Mouse (Mus musculus) midbrain, embryonic 14.5 days (tissue): ENCODE measurements around the gene Cyfip1. TPM values are rescaled to one million over a fixed set of nuclear protein-coding genes. Genes with fewer than 3 reads are reported as not detected.

Experiments used
- ATAC-seq: fragments of 200-750 bp; cut with Nextera tagmentation; 2 replicates; pipeline ENCODE4 v1.8.0; 2017; ENCODE audit warnings: moderate number of reproducible peaks, moderate library complexity; ENCODE audit not compliant: low FRiP score, low TSS enrichment
- DNase-seq: peaks from one replicate; pipeline ENCODE4 v3.0.0-alpha.2; 2015
- H3K27ac ChIP-seq: fragments of 300-500 bp; sonication (generic); replicated peaks from 2 replicates; pipeline ENCODE4 v1.5.1; 2014; ENCODE audit warnings: mild to moderate bottlenecking, low read depth, low read length, moderate library complexity
- H3K27me3 ChIP-seq: fragments of 300-500 bp; sonication (generic); 2 replicates; pipeline ENCODE4 v1.6.1; 2014; ENCODE audit warnings: low read length, control low read depth, mixed read lengths; ENCODE audit not compliant: control insufficient read depth, insufficient read depth
- H3K36me3 ChIP-seq: fragments of 300-500 bp; sonication (generic); 2 replicates; pipeline ENCODE4 v1.6.1; 2014; ENCODE audit warnings: low read length, control low read depth; ENCODE audit not compliant: control insufficient read depth, insufficient read depth
- H3K4me1 ChIP-seq: fragments of 300-500 bp; sonication (generic); 2 replicates; pipeline ENCODE4 v1.6.1; 2014; ENCODE audit warnings: mild to moderate bottlenecking, antibody characterized with exemption, low read length, control low read depth; ENCODE audit not compliant: control insufficient read depth, insufficient read depth
- H3K4me2 ChIP-seq: fragments of 300-500 bp; sonication (generic); 2 replicates; pipeline ENCODE4 v1.6.1; 2014; ENCODE audit warnings: mild to moderate bottlenecking, low read length, moderate library complexity
- H3K4me3 ChIP-seq: fragments of 300-500 bp; sonication (generic); replicated peaks from 2 replicates; pipeline ENCODE4 v1.5.1; 2014; ENCODE audit warnings: low read depth, low read length
- H3K9ac ChIP-seq: fragments of 300-500 bp; sonication (generic); replicated peaks from 2 replicates; pipeline ENCODE4 v1.6.1; 2014; ENCODE audit warnings: mild to moderate bottlenecking, low read length, moderate library complexity
- H3K9me3 ChIP-seq: fragments of 300-500 bp; sonication (generic); 2 replicates; pipeline ENCODE4 v1.6.1; 2016; ENCODE audit warnings: low read length, control low read depth, mixed read lengths; ENCODE audit not compliant: control insufficient read depth
- WGBS: fragments of 180-500 bp; shearing (Covaris S2); extraction: QIAGEN DNeasy Blood & Tissue Kit; methylation state at CpG from one replicate; pipeline ENCODE4 v1.1.7; 2014; 5-methylcytosine and 5-hydroxymethylcytosine counted together
- polyA plus RNA-seq: library from polyadenylated mRNA; unstranded; fragments of >200 nt; fragmentation: Nextera tagmentation; extraction: Ambion mirVana; gene quantifications from 2 replicates; pipeline ENCODE4 v1.2.1, GENCODE M21; 2014

Gene Cyfip1
- polyA plus RNA-seq, 1 experiment from 2014 or later: 55.1 TPM

DNA sequence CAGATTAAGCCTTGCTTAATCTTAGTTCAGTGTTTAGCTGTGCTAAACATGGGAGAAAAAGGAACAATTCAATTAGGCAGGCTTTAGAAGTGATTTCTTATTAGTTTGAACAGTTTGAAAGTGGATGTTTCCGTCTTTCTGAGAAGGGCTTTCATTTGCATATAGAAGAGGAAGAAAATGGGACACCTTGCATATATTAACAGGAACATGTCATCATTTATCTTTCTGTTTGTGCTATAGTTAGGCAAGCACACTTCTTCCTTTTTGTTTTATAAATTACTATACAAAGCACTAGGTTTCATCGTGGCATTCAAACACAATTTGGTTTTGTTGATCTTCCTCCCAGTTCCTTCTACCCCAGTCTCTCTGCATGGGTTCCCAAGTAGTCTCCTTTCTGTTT is 16.2 kb downstream of the Cyfip1 start:
- no peak overlapping the region for H3K27ac ChIP-seq
- WGBS: 81% methylated on average over 2 of the region's 2 CpGs
- H3K36me3 ChIP-seq: no peaks in the 10 kb centered on the region
- H3K27me3 ChIP-seq: no peaks in the 10 kb centered on the region
- no peak for ATAC-seq
- no peaks in the 10 kb centered on the region for H3K9me3 ChIP-seq
- H3K4me1 ChIP-seq: no peaks in the 10 kb centered on the region
- DNase-seq: no peak
- no peak overlapping the region for H3K4me2 ChIP-seq
- no peak overlapping the region for H3K4me3 ChIP-seq
- no peak overlapping the region for H3K9ac ChIP-seq

DNA sequence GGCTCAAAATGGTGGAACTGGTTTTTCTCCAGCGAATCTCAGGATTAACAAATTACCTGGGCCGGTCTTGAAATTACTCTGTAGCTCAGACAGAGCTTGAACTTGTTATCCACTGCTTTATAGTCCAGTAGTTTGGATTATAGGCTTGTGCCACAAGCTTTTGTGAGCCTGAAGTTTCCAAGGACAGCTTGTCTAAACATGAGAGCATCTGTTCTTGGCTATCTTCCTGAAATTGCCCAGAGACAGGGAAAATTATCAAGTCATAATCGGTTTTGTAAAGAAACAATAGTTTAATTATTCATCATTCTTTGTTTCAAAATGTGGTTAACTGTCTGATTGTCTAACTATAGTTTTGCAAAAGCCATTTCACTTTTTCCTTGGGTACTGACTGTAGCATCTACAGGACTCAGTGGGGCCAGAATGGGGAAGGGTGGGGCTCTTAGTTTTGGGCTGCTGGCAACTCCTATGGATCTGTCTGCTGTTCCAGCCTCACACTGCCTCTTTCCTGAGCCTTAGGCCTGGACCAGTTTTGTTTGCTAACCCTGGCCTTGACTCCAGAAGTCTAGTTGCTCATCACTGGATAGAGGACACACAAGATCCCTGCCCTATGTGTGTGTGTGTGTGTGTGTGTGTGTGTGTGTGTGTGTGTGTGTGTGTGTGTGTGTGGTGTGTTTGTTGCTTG is 17.4 kb downstream of the Cyfip1 start:
- Histone ChIP-seq H3K27ac (no peak overlapping the region), H3K4me3 (no peak overlapping the region), H3K27me3 (no peaks in the 10 kb centered on the region), H3K36me3 (no peaks in the 10 kb centered on the region), H3K4me2 (no peak overlapping the region), H3K9ac (no peak overlapping the region), H3K4me1 (no peaks in the 10 kb centered on the region), H3K9me3 (no peaks in the 10 kb centered on the region)
- no peak for ATAC-seq
- no peak for DNase-seq
- 86% methylated on average over 3 of the region's 3 CpGs for WGBS

GRCm38 (mm10) chr7:55859518-55859872 is 17.9 kb downstream of the Cyfip1 start:
- H3K4me3 ChIP-seq: no peak overlapping the region
- 93% methylated on average over 2 of the region's 2 CpGs for WGBS
- no peak for DNase-seq
- no peak for ATAC-seq
- H3K4me2 ChIP-seq: no peak overlapping the region
- H3K9me3 ChIP-seq: no peaks in the 10 kb centered on the region
- H3K27ac ChIP-seq: no peak overlapping the region
- H3K27me3 ChIP-seq: no peaks in the 10 kb centered on the region
- no peaks in the 10 kb centered on the region for H3K4me1 ChIP-seq
- H3K9ac ChIP-seq: no peak overlapping the region
- H3K36me3 ChIP-seq: no peaks in the 10 kb centered on the region

DNA sequence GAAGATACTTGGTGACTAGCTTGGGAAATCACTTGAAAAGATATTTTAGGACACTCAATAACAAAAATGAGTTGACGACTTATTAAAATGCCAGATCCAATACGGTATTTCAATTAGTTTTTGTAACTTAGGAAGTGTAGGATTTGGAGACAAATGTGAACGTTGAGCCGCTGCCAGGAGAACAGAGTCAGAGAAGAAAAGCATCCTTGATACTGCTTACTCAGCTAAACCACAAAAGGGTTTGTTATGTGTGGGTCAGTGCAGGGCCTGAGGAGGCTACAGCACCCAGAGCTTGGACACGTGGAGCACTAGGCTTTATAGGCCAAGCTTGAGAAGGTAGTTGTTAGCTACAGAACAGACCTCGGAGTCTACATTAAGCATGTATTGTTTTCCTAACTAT is 18.4 kb downstream of the Cyfip1 start:
- Histone ChIP-seq H3K4me2 (no peak overlapping the region), H3K9me3 (no peaks in the 10 kb centered on the region), H3K4me3 (no peak overlapping the region), H3K27ac (no peak overlapping the region), H3K9ac (no peak overlapping the region), H3K4me1 (no peaks in the 10 kb centered on the region), H3K36me3 (no peaks in the 10 kb centered on the region), H3K27me3 (no peaks in the 10 kb centered on the region)
- no peak for DNase-seq
- ATAC-seq: no peak
- 91% methylated on average over 6 of the region's 6 CpGs for WGBS

DNA sequence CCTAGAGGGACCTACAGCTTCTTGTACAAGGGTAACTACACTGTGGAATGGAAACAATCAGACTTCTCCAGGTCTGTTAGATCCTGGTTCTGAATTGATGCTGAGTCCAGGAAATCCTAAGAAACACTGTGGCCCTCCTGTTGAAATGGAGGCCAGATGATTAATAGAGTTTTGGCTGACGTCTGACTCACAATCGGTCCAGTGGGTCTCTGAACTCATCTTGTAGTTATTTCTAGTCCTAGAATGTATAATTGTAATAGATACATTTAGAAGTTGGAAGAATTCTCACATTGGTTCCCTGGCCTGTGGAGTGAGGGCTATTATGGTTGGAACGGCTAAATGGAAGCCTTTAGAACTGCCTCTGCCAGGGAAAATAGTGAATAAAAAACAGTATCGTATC is 19.6 kb downstream of the Cyfip1 start:
- no peaks in the 10 kb centered on the region for H3K9me3 ChIP-seq
- H3K9ac ChIP-seq: no peak overlapping the region
- WGBS: 96% methylated on average over 4 of the region's 4 CpGs
- no peaks in the 10 kb centered on the region for H3K36me3 ChIP-seq
- 0 out of 2 replicates have a peak, but pooled peaks cover 4% of the 10 kb centered on the region for H3K4me1 ChIP-seq
- H3K4me2 ChIP-seq: no peak overlapping the region
- no peak overlapping the region for H3K27ac ChIP-seq
- no peak overlapping the region for H3K4me3 ChIP-seq
- no peaks in the 10 kb centered on the region for H3K27me3 ChIP-seq
- DNase-seq: no peak
- no peak for ATAC-seq

GRCm38 (mm10) chr7:55865044-55865443 is 23.5 kb downstream of the Cyfip1 start:
- DNase-seq: no peak
- H3K4me3 ChIP-seq: no peak overlapping the region
- H3K27ac ChIP-seq: no peak overlapping the region
- H3K27me3 ChIP-seq: no peaks in the 10 kb centered on the region
- 0 out of 2 replicates have a peak, but pooled peaks cover 4% of the 10 kb centered on the region for H3K4me1 ChIP-seq
- no peak for ATAC-seq
- no peaks in the 10 kb centered on the region for H3K36me3 ChIP-seq
- H3K4me2 ChIP-seq: no peak overlapping the region
- H3K9ac ChIP-seq: no peak overlapping the region
- no peaks in the 10 kb centered on the region for H3K9me3 ChIP-seq

GRCm38 (mm10) chr7:55865750-55866416 is 24.3 kb downstream of the Cyfip1 start:
- ATAC-seq: no peak
- 84% methylated on average over 8 of the region's 8 CpGs for WGBS

GRCm38 (mm10) chr7:55868247-55868646 is 26.7 kb downstream of the Cyfip1 start:
- Histone ChIP-seq H3K27me3 (no peaks in the 10 kb centered on the region), H3K9me3 (no peaks in the 10 kb centered on the region), H3K9ac (no peak overlapping the region), H3K4me3 (no peak overlapping the region), H3K36me3 (peaks cover 5% of the 10 kb centered on the region), H3K4me1 (0 out of 2 replicates have a peak, but pooled peaks cover 4% of the 10 kb centered on the region), H3K4me2 (no peak overlapping the region), H3K27ac (no peak overlapping the region)
- 82% methylated on average over 7 of the region's 7 CpGs for WGBS
- DNase-seq: no peak
- no peak for ATAC-seq

More at GRCm38 (mm10) chr7:55865750-55866416, 24.3 kb downstream of the Cyfip1 start:
- Histone ChIP-seq H3K27me3 (no peaks in the 10 kb centered on the region), H3K36me3 (no peaks in the 10 kb centered on the region), H3K4me3 (no peak overlapping the region), H3K9me3 (no peaks in the 10 kb centered on the region), H3K4me2 (no peak overlapping the region), H3K9ac (no peak overlapping the region), H3K27ac (no peak overlapping the region), H3K4me1 (0 out of 2 replicates have a peak, but pooled peaks cover 4% of the 10 kb centered on the region)
- no peak for DNase-seq

DNA sequence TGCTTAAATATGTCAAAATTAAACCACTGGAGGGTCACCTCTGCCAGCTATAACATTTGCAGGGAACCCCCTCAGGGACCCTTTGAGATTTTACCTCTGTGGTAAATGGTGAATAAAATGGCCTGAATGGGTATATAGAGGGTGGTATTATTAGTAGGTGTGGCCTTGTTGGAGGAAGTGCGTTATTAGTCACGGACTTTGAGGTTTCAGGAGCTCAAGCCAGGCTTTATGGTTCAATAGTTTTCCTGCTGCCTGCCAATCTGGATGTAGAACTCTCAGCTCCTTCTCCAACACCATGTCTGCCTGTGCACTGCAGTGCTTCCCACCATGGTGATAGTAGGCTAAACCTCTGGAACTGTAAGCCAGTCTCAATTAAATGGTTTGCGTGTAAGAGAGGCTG is 27.7 kb downstream of the Cyfip1 start:
- ATAC-seq (no peak), DNase-seq (no peak)
- H3K4me1 ChIP-seq: 0 out of 2 replicates have a peak, but pooled peaks cover 4% of the 10 kb centered on the region
- peaks cover 15% of the 10 kb centered on the region for H3K36me3 ChIP-seq
- no peak overlapping the region for H3K4me3 ChIP-seq
- 66% methylated on average over 3 of the region's 3 CpGs for WGBS
- H3K27me3 ChIP-seq: no peaks in the 10 kb centered on the region
- H3K9me3 ChIP-seq: no peaks in the 10 kb centered on the region
- H3K27ac ChIP-seq: no peak overlapping the region
- no peak overlapping the region for H3K9ac ChIP-seq
- H3K4me2 ChIP-seq: no peak overlapping the region
